Mouse (Mus musculus) CD4-positive helper T cell, adult 2 months (primary cell): Measurements from ENCODE around the gene 3110040N11Rik.
A peak's percentile ranks its signal among the peaks of the same experiment; 100 is the strongest.
"Not testable (repeated sequence)": the region's sequence is repeated elsewhere in the genome, so short reads cannot be mapped to it uniquely, and the experiment has no call there.

Source experiments
- DNase-seq: peaks from one replicate; pipeline ENCODE4 v3.0.0-alpha.2; 2012; ENCODE audit warnings: low read depth, missing footprints, low spot score

3110040N11Rik gene

DNA sequence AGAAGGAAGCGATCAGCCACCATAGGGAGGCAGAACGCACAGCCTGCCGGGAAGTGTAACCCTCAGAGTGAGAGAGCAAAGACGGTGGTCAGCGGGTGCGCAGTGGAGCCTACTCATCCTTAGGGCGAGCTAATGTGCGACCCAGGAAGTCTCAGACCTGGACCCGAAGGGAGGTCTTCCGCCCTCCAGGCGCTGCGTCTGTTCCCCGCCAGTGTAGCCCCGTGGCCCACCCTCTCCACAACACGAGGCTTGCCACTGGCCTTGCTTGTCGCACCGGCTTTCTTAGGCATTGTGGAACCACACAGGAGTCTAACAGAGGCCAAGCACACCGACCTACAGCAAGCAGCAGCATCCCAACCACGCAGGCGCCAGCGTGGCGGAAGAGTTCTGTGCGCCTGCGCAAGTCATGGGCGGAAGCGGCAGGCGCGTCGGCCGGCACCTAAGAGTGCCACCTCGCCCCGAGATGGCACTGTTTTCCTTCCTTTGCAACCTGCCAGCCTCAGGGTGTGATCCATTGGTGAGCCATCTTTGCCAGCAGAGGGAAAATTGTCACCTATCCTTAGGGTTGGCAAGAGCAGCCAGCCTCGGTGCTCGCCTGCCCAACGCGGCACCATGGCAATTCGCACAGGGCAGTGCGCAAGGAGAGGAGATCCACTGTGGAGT, at the start of gene 3110040N11Rik:
Gene 3110040N11Rik (minus strand): TSS at position 384 of the 663 bp plus-strand sequence.
- peak; percentile 96 for DNase-seq

DNA sequence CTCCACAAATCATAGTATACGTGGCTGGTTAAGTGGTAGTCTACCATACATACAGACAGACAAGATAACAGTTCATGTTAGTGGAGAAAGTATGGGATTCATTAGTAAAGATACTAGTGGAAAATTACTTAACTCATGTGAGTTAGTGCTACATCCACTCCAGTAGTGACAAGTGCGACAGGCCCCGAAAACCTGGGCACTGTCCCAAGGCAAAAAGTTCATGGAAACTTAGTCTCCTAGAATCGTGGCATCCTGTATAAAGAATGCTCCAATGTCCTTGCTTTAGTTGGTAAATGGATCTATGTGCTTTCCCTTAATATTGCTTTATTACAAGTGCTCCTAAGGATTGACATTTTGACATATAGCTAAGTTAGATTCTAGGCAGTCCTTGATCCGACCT, 48.5 kb upstream of the 3110040N11Rik start:
- DNase-seq = not testable (repeated sequence)

DNA sequence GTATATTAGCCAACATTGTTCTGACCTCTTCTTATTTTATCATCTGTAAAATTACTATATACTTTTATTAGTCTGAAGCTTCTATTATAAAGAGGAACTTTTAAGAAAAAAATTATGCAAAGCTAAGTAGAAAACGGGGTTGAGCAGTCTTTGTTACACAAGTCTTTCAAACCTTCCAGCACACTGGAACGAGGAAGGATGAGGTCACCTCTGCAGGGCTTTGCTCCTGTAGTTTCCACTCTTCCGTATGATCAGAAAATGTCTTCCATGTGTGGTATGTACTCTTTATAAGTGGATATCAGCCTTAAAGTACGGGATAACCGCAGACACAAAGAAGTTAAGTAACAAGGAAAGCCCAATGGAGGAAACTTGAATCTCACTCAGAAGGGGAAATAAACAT, 46.2 kb upstream of the 3110040N11Rik start:
- no peak for DNase-seq

DNA sequence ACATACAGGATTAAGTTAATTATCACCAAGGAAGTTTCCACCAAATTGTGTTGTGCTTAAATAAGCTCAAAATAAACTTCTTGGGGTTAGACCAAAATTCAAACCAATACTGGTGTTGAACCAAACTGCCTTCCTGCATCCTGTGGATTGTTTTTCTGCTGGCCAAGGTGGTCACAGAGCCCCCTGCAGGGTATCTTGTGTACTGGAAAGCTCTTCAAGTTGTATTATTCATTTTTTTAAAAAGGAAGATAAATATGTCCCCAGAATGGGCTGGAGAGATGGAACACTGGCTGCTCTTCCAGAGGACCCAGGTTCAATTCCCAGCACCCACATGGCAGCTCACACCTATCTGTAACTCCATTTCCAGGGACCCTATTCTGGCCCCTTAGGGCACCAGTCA, 45.6 kb upstream of the 3110040N11Rik start:
- DNase-seq = peak; percentile 15

DNA sequence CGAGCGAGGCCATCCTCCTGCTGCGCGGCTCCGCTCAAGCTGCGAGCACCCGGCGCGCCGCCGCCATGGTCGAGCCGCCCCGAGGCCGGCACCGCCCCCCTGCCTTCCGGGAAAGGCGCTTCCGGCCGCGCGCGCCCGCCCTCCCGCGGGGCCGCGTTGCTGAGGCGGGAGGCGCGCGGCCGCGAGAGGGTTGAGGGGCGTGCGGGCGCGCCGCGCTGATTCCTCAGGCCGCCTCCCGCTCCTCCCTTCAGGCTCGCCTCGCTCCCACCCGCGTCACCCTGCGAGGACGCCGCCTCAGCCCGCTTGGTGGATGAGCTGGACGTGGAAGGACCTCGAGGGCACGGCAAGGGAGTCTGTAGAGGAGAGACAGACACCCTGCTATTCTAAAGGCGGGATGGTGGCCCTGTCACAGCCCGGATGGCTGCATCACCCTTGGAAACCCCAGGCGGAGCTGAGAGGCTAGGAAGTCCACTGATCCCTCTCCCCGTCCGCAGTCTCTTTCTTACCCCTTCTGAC, 40.2 kb upstream of the 3110040N11Rik start, which contains the start of gene Btbd1:
Gene Btbd1 (minus strand): TSS at position 53 of the 516 bp plus-strand sequence.
- peak; percentile 87 for DNase-seq

DNA sequence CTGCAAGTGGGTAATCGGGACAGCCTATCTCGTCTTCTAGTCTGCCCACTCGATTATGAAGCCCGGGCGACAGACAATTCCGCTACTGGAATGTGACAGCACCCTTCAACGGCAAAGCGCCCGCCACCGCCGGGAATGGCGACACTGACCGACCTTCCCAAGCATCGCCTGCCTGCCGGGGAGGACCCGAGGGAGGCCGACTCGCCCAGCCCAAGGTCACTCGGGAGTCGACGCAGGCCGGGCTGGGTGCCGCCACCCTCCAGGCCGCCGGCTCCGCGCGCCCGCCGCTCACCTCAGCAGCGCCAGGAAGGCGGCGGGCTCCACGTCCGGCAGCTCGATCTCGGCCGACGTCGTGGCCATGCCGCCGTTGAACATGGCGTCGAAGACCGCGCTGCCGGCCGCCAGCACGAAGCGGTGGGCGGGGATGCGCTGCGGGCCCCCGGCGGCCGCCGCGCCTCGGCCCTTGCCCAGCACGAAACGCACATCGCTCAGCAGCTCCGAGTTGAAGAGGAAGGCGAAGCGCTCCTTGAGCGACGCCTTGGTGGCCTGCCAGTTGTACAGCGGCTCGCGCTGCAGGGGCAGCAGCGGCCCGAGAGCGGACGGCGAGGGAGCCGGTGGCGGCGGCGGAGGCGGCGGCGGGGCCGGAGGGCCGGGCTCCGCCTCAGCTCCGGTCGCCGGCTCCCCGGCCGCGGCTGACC, 39.6 kb upstream of the 3110040N11Rik start:
- DNase-seq = peak; percentile 62

DNA sequence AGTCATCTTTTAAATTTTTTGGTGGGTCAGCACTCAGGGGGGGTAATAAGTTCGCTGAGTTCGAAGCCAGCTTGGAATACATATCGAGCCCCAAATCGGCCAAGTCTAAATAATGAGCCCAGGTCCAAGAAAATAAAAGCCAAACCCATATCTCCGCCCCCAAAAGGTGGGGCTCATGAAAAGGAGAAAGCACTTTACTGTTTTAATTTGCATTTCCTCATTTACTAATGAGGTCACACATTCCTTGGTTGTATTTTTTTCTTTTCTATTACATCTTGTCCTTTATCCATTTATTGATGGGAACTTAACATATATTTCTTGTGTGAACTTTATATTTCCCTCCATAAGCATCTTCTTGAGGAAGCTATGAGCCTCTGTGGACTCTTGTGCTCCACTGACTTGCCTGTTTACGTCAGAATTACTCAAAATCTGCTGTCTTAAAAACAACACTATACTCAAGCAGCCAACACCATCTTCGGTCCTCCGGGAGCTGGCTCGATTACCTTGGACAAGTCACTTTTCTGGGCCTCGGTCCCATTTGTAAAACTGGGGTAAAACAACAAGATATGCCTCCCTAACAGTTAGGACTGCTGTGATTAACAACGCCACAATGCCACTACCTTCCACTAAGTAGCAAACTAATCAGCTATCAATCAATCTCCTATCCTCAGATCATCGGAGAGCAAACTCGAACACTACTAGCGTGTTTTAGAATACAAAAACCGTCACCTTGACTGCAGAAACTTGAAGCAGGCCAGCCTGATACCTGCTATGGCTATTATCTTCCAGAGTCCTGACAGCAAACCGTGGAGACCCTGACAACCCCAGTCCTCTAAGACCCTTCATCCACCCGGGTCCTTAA, 38.8 kb upstream of the 3110040N11Rik start:
- peak; percentile 45 for DNase-seq

DNA sequence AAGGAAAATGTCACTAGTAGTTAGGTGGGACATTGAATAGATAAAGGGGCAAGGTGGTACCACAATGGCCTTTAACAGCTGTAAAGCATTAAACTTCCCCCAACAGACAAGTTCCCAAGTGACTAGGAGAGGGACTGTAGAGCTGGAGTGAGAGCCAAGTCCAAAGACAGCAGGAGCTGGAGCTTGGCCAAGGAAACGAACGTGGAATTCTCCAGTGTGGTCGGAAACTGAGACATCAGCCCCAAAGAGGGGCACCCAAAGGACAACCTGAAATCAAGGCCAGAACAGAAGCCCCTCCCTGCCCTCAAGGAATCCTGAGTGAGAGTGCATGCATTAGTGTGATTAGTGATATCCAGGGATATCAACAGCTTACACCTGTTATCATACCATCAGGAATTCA, 36.1 kb upstream of the 3110040N11Rik start:
- no peak for DNase-seq

DNA sequence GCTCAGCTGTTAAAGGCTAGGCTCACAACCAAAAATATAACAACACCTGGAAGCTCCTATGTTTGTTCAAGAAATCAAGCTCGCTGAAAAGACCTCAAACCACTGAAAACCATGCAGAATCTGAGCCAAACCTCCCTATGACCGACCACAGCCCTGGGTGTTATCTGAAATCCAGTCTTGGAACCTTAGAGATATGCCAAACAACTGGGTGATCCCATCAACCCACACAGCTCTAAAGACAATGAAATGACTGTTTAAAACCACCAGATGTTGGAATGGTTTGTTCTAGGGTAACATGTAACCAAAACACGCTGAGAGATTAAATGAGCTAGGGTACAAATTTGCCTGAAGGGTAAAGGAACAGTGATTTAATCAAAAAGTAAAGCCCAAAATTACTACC, 35.6 kb upstream of the 3110040N11Rik start:
- no peak for DNase-seq

DNA sequence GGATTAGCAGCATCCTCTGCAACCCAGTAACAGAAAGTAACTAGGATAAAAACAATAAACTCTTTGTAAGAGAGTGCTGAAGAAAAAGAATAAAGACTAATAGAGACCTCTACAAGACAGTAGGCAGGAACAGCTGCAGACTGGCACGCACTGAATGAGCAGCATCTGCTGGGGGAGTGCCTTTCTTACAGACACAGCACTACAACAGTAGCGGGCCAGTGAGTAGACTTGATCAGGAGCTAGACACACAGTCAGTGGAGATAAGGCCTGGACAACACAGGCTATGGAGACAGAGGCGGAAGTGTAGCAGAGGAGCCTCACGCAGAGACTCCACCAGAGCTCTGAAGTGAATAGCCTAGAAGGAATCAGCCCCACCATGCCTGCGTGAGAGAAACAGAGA, 16.8 kb upstream of the 3110040N11Rik start:
- no peak for DNase-seq

DNA sequence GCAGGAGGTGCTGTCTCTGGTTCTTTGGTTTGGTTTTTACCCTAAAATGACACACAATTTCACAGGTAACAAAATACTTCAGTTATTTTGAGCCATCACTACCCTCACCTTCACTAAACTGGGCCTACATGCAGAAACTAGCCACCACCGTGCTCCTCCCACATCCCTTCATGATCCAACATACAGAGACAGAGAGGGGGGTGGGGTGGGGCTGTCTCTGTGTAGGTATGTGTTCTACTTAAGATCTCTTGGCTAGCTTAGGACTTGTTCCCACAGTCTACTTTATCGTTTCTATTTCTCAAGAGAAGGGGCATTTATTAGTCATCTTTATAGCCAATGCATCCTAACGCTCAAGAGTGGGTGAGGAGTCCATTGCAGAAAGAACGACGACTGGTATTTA, 742 bp downstream of the 3110040N11Rik start:
- peak; percentile 33 for DNase-seq

DNA sequence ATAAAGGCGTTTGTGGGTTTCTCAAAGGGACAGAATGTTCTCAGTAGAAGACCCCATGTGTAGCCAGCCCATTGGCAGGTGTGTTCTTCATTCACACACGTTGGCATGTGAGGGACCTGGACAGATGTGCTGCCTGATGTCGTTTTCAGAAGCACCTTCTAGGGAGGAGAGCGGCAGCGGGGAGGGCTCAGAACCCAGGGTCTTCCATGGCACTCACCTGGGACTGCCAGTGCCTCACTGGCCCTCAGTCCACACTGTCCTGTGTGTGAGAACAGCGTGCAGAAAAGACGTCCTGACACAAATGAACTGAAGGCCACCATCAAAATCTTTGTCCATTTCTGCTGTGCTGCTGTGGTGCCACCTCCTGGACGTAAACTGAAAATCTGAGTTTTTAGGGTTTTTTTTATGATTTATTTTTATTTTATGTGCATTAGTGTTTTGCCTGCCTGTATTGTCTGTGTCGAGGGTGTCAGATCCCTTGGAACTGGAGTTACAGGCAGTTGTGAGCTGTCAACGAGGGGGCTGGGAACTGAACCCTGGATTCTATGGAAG, 11.5 kb downstream of the 3110040N11Rik start:
- DNase-seq = no peak

DNA sequence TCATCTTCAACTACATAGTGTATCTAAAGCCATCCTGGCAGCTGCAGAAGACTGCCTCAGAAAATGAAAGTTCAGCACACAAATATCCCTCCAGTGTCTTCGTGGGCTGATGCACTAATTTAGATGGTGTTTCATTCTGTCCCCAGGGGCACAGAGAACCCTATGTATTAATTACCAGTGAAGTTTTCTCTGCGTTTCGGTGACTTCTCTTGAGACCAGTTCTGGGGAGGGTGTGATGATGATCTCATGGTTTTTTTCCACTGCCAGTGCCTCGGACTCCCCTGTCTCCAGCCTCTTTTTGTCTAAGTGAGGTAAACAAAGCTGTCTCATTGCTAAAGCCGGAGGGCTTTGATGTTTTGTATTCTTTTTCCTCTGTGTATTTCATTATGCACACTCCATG, 14.0 kb downstream of the 3110040N11Rik start:
- DNase-seq = no peak

DNA sequence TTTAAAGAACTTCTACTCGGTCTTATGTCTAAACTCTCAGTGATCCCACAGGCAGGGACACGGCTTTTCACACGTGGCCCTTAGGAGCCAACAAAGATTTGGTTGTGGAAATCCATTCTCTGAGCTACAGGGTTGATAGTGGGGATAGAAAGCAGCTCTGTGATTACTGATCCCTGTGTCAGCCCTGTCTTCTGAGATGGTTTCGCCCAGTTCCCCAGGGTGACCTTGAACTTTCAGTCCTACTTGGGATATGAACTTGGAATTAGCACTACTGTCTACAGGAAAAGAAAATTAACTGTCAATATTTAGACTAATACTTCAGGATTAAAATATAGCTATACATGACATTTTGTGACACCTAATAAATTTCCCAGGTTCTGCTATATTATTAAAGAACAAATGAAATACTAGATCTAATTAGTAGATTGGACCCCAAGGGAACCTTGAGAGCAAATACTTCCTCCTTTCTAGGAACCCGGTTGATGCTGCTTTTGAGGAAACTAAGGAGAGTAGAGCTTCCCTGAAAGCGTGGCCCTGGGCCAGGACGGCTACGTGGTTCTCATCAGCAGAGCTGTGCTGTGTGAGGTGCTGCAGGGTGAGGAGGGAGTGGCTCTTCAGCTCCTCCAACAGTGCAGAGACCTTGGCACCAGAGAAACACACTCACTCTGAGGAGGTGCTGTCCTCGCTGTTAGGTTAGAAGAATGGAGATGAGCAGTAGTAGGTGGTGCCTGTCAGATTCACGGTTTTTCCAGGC, 16.3 kb downstream of the 3110040N11Rik start:
- no peak for DNase-seq

DNA sequence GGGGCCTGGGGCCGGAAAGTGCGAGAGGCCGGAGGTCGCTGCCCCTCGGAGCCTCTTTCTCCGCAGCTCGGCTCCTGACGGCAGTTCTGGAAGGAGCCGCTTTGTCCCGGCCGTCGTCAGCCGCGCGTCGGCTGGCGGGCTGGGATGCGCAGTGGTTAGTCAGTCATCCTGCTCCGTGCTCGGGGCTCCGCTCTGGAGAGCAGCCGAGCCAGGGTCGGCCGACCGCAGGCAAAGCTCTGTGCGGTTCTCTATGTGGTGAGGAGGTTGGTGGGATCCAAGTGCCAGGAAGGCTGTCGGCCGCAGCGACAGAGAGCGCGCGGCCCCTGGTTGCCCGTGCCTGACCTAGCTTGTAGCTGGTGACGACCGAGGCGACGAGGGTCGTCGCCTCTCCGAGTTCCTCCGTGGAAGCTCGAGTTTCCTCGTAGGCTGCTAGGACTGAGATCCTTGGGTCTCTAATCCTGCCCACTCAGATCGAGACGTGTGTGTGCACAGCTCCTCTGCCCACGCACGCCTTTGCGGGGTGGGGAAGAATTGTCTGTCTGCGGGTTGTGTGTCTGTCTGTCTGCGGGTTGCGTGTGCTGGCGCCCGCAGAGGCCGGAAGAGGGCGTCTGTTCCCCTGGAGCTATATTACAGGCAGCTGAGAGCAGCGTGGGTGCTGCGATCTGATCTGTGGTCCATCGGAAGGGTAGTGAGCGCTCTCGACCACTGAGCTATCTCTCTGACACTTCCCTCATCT, 26.0 kb downstream of the 3110040N11Rik start:
- peak; percentile 85 for DNase-seq

DNA sequence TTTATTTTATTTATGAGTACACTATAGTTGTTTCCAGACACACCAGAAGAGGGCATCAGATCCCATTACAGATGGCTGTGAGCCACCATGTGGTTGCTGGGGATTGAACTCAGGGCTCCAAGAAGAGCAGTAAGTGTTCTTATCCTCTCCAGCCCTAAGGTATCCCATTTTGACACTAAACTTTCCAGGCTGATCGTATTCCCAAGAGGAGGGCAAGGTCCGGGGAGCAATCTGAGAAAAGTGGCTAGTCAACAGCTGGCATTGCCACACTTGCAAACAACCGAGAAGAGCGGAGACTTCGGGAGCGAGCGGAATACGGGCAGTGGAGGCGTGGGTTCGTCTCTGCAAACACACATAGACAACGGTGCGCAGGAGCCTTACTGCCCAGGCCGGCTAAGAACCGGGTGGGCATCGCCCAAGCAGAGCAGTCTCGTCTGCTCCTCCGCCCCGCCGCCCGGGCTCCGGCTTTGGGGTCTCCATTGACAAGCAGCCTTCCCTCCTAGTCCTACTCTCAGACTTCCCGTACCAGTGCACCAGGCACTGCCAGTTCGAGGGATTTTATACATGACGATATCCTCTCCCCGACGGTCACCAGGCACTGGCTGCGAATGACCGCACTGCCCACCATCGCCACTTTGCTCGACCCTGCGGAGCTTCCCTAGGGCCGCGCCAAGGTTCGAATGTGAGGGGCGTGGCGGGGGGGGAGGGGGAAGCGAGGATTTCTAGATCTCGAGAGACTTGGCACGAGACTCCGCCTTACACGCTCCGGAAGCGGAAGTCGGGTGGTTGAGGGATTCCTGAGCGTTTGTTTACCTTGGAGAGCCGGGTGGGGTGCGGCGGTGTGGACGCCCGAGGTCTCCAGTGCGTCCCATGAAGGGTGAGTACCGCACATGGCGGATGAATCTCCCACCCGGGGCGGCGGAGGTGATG, 26.8 kb downstream of the 3110040N11Rik start, which contains the start of gene Ramac:
Gene Ramac (plus strand): TSS at position 746 of the 930 bp plus-strand sequence.
- peak; percentile 91 for DNase-seq

DNA sequence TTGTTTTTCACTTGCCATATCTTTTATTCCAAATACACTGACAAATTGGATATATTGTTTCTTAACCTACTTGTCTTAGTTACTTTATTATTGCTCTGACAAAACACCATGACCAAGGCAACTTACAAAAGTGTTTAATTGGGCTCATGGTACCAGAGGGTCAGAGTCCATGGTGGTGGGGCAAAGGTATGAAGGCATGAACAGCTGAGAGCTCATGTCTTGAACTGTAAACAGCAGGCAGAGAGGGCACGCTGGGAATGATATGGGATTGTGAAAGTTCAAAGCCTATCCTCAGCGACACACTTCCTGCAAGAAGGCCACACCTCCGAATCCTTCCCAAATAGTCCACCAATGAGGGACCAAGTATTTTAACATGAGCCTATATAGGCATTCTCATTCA, 41.3 kb downstream of the 3110040N11Rik start:
- DNase-seq = no peak

DNA sequence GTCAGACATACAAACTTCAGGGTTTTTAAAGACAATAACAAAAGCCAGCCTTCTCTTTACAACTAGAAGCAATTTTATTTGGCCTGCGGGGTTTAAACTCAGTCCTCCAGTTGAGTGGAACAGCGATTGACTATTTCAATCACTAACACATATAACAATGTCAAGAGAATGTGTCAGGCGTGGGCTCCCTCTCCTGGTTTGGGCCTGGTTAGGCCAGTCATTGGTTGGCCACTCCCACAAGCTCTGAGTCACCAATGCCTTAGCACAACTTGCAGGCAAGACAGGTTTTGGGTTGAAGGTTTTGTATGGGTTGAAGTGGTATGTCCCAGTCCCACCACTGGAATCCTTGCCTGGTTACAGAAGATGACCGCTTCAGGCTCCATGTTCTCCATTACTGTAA, 45.1 kb downstream of the 3110040N11Rik start:
- no peak for DNase-seq

DNA sequence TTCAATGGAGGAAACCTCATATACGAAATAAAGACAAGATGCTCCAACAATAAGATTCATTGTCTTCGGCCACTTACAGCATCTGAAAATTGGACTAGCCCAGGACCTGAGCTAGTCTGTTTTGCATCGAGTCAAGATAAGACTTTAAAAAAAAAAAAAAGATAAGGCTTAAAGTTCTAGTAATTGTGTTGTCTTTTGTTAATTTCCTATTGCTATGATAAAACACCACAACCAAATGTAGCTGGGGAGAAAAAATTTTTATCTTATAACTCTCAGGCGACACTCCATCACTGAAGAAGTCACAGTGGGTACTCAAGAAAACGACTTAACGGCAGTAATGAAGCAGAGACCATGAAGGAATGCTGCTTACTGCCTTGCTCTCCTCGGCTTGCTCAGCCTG, 49.3 kb downstream of the 3110040N11Rik start:
- no peak for DNase-seq
